Comparison of ENCODE assay signal across 25 mouse cellular contexts in the genomic region with DNA sequence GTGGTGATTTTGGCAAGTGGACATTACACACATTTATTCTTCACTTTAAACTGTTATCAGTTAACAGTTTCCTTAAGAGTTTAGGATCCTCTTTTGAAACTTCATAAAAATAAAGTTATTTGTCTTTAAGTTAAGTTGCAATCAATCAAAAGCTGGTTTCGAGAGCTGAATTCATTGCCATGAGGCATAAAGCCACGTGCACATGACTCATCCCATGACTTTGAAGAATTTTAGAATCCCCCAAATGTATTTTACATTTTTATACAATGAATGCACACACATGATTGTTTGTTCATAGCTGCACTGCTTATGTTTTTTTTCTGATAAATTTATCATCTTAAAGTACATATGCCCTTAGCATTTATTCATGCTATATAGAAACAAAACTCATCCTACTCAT.
"Had no signal": no experiment of that assay in that cellular context is flagged by ENCODE, and none has a peak within 500 bp of the region (broad histone marks: within the 10 kb centered on the region; RNA-seq: fewer than 3 reads in every experiment).

No protein-coding gene starts in this region.

- H3K36me3 ChIP-seq: heart, embryonic 13.5 days; heart, embryonic 15.5 days; hindbrain, embryonic 13.5 days; hindbrain, embryonic 15.5 days; kidney, embryonic 15.5 days; limb, embryonic 13.5 days; limb, embryonic 15.5 days; liver, embryonic 12.5 days had no signal

- DNase-seq: gastrocnemius, postnatal 14 days; gastrocnemius, postnatal 36 days; heart, adult 11 months; heart, adult 2 months; heart, postnatal 14 days; heart, postnatal 36 days; kidney, adult 11 months; kidney, adult 2 months; kidney, adult 9 months; kidney, postnatal 14 days; kidney, postnatal 36 days; layer of hippocampus, adult 9-11 months; layer of hippocampus, postnatal 36 days; left cerebral cortex, postnatal 4 days had no signal

- H3K4me3 ChIP-seq: heart, adult 2 months; heart, embryonic 13.5 days; heart, embryonic 15.5 days; hindbrain, embryonic 13.5 days; hindbrain, embryonic 15.5 days; kidney, embryonic 15.5 days; limb, embryonic 13.5 days; limb, embryonic 15.5 days; liver, embryonic 12.5 days had no signal

- H3K27ac ChIP-seq: heart, adult 2 months; heart, embryonic 13.5 days; heart, embryonic 15.5 days; hindbrain, embryonic 13.5 days; hindbrain, embryonic 15.5 days; hindbrain, postnatal 0 days; kidney, embryonic 15.5 days; kidney, postnatal 0 days; limb, embryonic 13.5 days; limb, embryonic 15.5 days; liver, embryonic 12.5 days had no signal

- H3K27me3 ChIP-seq: heart, embryonic 13.5 days; heart, embryonic 15.5 days; hindbrain, embryonic 13.5 days; hindbrain, embryonic 15.5 days; kidney, embryonic 15.5 days; limb, embryonic 13.5 days; limb, embryonic 15.5 days; liver, embryonic 12.5 days had no signal

- H3K9me3 ChIP-seq: heart, embryonic 13.5 days; heart, embryonic 15.5 days; hindbrain, embryonic 13.5 days; hindbrain, embryonic 15.5 days; kidney, embryonic 15.5 days; limb, embryonic 13.5 days; limb, embryonic 15.5 days; liver, embryonic 12.5 days had no signal

- H3K4me2 ChIP-seq: heart, embryonic 11.5 days; heart, embryonic 13.5 days; heart, embryonic 15.5 days; hindbrain, embryonic 13.5 days; hindbrain, embryonic 15.5 days; kidney, embryonic 15.5 days; limb, embryonic 13.5 days; limb, embryonic 15.5 days; liver, embryonic 12.5 days had no signal

- H3K4me1 ChIP-seq: heart, embryonic 13.5 days; heart, embryonic 15.5 days; hindbrain, embryonic 13.5 days; hindbrain, embryonic 15.5 days; kidney, embryonic 15.5 days; limb, embryonic 13.5 days; limb, embryonic 15.5 days; liver, embryonic 12.5 days had no signal
